Mouse (Mus musculus): ENCODE measurements around the gene Lrsam1. TPM values are rescaled to one million over a fixed set of nuclear protein-coding genes. Genes with fewer than 3 reads are reported as not detected.

Gene Lrsam1
- polyA plus RNA-seq, 1 experiment from 2014 or later: 24.5 TPM

GRCm38 (mm10) chr2:32963981-32964380, 2.6 kb upstream of the Lrsam1 start:
- no peak overlapping the region for H3K4me2 ChIP-seq (ENCODE audit: low read length)
- H3K9me3 ChIP-seq (ENCODE audit: control insufficient read depth, low read length): no peaks in the 10 kb centered on the region
- WGBS: 77% methylated on average over 1 of the region's 1 CpGs
- no peak overlapping the region for H3K27ac ChIP-seq (ENCODE audit: low read depth, low read length)
- H3K9ac ChIP-seq (ENCODE audit: low read depth, low read length): no peak overlapping the region
- H3K4me3 ChIP-seq (ENCODE audit: low read length): no peak overlapping the region
- ATAC-seq: no peak
- peaks cover 7% of the 10 kb centered on the region; the same call in 1 of the 2 replicates for H3K36me3 ChIP-seq (ENCODE audit: control insufficient read depth, insufficient read depth, low read length)
- H3K4me1 ChIP-seq (ENCODE audit: control insufficient read depth, insufficient read depth, low read depth, low read length): peaks cover 34% of the 10 kb centered on the region
- no peaks in the 10 kb centered on the region for H3K27me3 ChIP-seq (replicated peaks; ENCODE audit: control insufficient read depth, insufficient read depth, low read length)

DNA sequence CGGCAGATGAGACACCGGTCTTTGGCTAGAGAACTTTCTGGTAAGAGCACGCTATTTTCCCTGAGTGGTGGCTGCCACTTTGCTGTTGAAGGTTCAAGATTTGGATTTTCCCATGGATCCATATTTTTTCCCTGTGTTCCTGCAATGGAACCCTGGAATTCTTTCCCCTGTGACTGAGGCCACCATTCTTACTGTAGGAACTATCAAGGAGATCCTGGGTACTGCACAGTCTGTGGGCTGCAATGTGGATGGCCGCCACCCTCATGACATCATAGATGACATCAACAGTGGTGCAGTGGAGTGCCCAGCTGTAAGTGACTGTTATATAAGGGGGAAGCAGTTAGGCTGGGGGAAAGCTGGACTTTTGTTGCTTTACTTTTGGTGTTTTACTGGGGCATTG, 2.1 kb upstream of the Lrsam1 start:
- no peaks in the 10 kb centered on the region for H3K9me3 ChIP-seq (ENCODE audit: control insufficient read depth, low read length)
- H3K36me3 ChIP-seq (ENCODE audit: control insufficient read depth, insufficient read depth, low read length): peaks cover 7% of the 10 kb centered on the region; the same call in 1 of the 2 replicates
- peaks cover 34% of the 10 kb centered on the region for H3K4me1 ChIP-seq (ENCODE audit: control insufficient read depth, insufficient read depth, low read depth, low read length)
- 69% methylated on average over 4 of the region's 4 CpGs for WGBS
- no peak for ATAC-seq
- no peak overlapping the region for H3K4me3 ChIP-seq (ENCODE audit: low read length)
- H3K9ac ChIP-seq (ENCODE audit: low read depth, low read length): 0 out of 2 replicates have a peak overlapping the region, but pooled peaks have one; percentile 3
- H3K27ac ChIP-seq (ENCODE audit: low read depth, low read length): no peak overlapping the region
- no peaks in the 10 kb centered on the region for H3K27me3 ChIP-seq (replicated peaks; ENCODE audit: control insufficient read depth, insufficient read depth, low read length)
- 0 out of 2 replicates have a peak overlapping the region, but pooled peaks have one; percentile 3 for H3K4me2 ChIP-seq (ENCODE audit: low read length)

- H3K4me1 ChIP-seq (ENCODE audit: control insufficient read depth, insufficient read depth, low read depth, low read length): peaks cover 27% of the 10 kb centered on the region
- WGBS: 8% methylated on average over 9 of the region's 9 CpGs
- H3K27ac ChIP-seq (ENCODE audit: low read depth, low read length): no peak overlapping the region
- H3K36me3 ChIP-seq (ENCODE audit: control insufficient read depth, insufficient read depth, low read length): peaks cover 7% of the 10 kb centered on the region; the same call in 1 of the 2 replicates
- peak overlapping the region; percentile 88 for H3K9ac ChIP-seq (ENCODE audit: low read depth, low read length)
- no peak for ATAC-seq
- no peaks in the 10 kb centered on the region for H3K9me3 ChIP-seq (ENCODE audit: control insufficient read depth, low read length)
- H3K4me3 ChIP-seq (ENCODE audit: low read length): peak overlapping the region; percentile 76
- no peaks in the 10 kb centered on the region for H3K27me3 ChIP-seq (replicated peaks; ENCODE audit: control insufficient read depth, insufficient read depth, low read length)
- H3K4me2 ChIP-seq (ENCODE audit: low read length): peak overlapping the region; percentile 78
Observed at GRCm38 (mm10) chr2:32962875-32963220, 1.4 kb upstream of the Lrsam1 start.

GRCm38 (mm10) chr2:32962062-32962874, 854 bp upstream of the Lrsam1 start:
- peaks cover 7% of the 10 kb centered on the region; the same call in 1 of the 2 replicates for H3K36me3 ChIP-seq (ENCODE audit: control insufficient read depth, insufficient read depth, low read length)
- H3K4me1 ChIP-seq (ENCODE audit: control insufficient read depth, insufficient read depth, low read depth, low read length): peaks cover 21% of the 10 kb centered on the region
- under 1% methylated on average over 33 of the region's 33 CpGs for WGBS
- peak overlapping the region; percentile 75 for H3K27ac ChIP-seq (ENCODE audit: low read depth, low read length)
- peak overlapping the region; percentile 78 for H3K4me2 ChIP-seq (ENCODE audit: low read length)
- H3K9me3 ChIP-seq (ENCODE audit: control insufficient read depth, low read length): no peaks in the 10 kb centered on the region
- no peaks in the 10 kb centered on the region for H3K27me3 ChIP-seq (replicated peaks; ENCODE audit: control insufficient read depth, insufficient read depth, low read length)
- ATAC-seq: no peak
- H3K4me3 ChIP-seq (ENCODE audit: low read length): peak overlapping the region; percentile 76
- H3K9ac ChIP-seq (ENCODE audit: low read depth, low read length): peak overlapping the region; percentile 88

GRCm38 (mm10) chr2:32960273-32960672, 1.1 kb downstream of the Lrsam1 start:
- no peak overlapping the region for H3K27ac ChIP-seq (ENCODE audit: low read depth, low read length)
- no peak overlapping the region; the same call in 1 of the 2 replicates for H3K9ac ChIP-seq (ENCODE audit: low read depth, low read length)
- no peaks in the 10 kb centered on the region for H3K27me3 ChIP-seq (replicated peaks; ENCODE audit: control insufficient read depth, insufficient read depth, low read length)
- H3K4me2 ChIP-seq (ENCODE audit: low read length): peak overlapping the region; percentile 78
- H3K4me3 ChIP-seq (ENCODE audit: low read length): peak overlapping the region; percentile 76
- peaks cover 12% of the 10 kb centered on the region for H3K36me3 ChIP-seq (ENCODE audit: control insufficient read depth, insufficient read depth, low read length)
- no peak for ATAC-seq
- no peaks in the 10 kb centered on the region for H3K9me3 ChIP-seq (ENCODE audit: control insufficient read depth, low read length)
- peaks cover 14% of the 10 kb centered on the region for H3K4me1 ChIP-seq (ENCODE audit: control insufficient read depth, insufficient read depth, low read depth, low read length)
- WGBS: 96% methylated on average over 4 of the region's 4 CpGs

GRCm38 (mm10) chr2:32957344-32957743, 4.1 kb downstream of the Lrsam1 start:
- Histone ChIP-seq H3K36me3 (ENCODE audit: control insufficient read depth, insufficient read depth, low read length) (peaks cover 21% of the 10 kb centered on the region), H3K4me1 (ENCODE audit: control insufficient read depth, insufficient read depth, low read depth, low read length) (peaks cover 9% of the 10 kb centered on the region), H3K4me3 (ENCODE audit: low read length) (no peak overlapping the region), H3K4me2 (ENCODE audit: low read length) (no peak overlapping the region), H3K27ac (ENCODE audit: low read depth, low read length) (no peak overlapping the region), H3K9me3 (ENCODE audit: control insufficient read depth, low read length) (no peaks in the 10 kb centered on the region), H3K27me3 (replicated peaks; ENCODE audit: control insufficient read depth, insufficient read depth, low read length) (no peaks in the 10 kb centered on the region), H3K9ac (ENCODE audit: low read depth, low read length) (no peak overlapping the region)
- no peak for ATAC-seq
- WGBS: 63% methylated on average over 8 of the region's 8 CpGs

- Histone ChIP-seq H3K27ac (ENCODE audit: low read depth, low read length) (no peak overlapping the region), H3K4me3 (ENCODE audit: low read length) (no peak overlapping the region), H3K27me3 (replicated peaks; ENCODE audit: control insufficient read depth, insufficient read depth, low read length) (no peaks in the 10 kb centered on the region), H3K4me2 (ENCODE audit: low read length) (no peak overlapping the region), H3K36me3 (ENCODE audit: control insufficient read depth, insufficient read depth, low read length) (peaks cover 21% of the 10 kb centered on the region), H3K9ac (ENCODE audit: low read depth, low read length) (no peak overlapping the region), H3K4me1 (ENCODE audit: control insufficient read depth, insufficient read depth, low read depth, low read length) (no peaks in the 10 kb centered on the region), H3K9me3 (ENCODE audit: control insufficient read depth, low read length) (no peaks in the 10 kb centered on the region)
- no peak for ATAC-seq
- WGBS: 88% methylated on average over 2 of the region's 2 CpGs
Observed at GRCm38 (mm10) chr2:32954581-32954980, 6.8 kb downstream of the Lrsam1 start.

DNA sequence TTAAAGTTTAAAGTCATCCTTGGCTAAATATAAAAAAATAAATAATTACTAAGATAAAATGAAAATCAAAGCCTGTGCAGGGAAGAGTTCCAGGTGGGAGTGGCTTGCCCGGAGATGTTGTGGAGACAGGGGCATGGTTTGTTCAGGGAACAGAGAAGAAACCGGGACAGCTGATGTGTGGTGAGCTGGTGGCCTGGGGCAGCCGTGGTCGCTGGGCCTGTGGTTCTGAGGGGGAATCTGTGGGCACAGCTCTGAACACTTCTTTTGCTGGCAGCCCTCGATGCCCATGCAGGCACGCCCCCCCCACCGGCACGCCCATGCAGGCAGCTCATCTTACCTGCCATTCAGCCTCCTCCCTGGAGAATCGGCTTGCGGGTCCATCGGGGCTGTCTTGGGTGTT, 14.0 kb downstream of the Lrsam1 start:
- WGBS: 92% methylated on average over 11 of the region's 11 CpGs
- no peak overlapping the region for H3K9ac ChIP-seq (ENCODE audit: low read depth, low read length)

DNA sequence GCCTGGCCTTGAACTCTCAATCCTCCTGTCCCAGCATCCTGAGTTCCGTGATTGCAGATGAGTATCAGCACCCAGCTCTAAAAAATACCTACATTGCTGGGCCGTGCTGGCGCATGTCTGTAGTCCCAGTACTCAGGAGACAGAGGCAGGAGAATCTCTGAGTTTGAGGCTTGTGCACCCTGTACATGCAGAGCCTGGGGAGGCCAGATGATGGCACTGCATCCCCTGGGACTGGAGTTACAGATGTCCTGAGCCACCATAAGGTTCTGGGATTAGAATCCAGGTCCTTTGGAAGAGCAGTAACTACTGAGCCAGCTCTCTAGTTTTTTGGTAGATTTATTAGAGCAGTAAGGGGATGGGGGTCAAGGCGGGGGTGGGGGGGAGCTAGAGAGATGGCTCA, 20.9 kb downstream of the Lrsam1 start:
- H3K4me1 ChIP-seq (ENCODE audit: control insufficient read depth, insufficient read depth, low read depth, low read length): no peaks in the 10 kb centered on the region
- H3K27ac ChIP-seq (ENCODE audit: low read depth, low read length): no peak overlapping the region
- H3K36me3 ChIP-seq (ENCODE audit: control insufficient read depth, insufficient read depth, low read length): peaks cover 33% of the 10 kb centered on the region
- WGBS: 97% methylated on average over 4 of the region's 4 CpGs
- no peak overlapping the region for H3K4me3 ChIP-seq (ENCODE audit: low read length)
- no peaks in the 10 kb centered on the region for H3K9me3 ChIP-seq (ENCODE audit: control insufficient read depth, low read length)
- ATAC-seq: no peak
- no peak overlapping the region for H3K9ac ChIP-seq (ENCODE audit: low read depth, low read length)
- H3K27me3 ChIP-seq (replicated peaks; ENCODE audit: control insufficient read depth, insufficient read depth, low read length): no peaks in the 10 kb centered on the region
- H3K4me2 ChIP-seq (ENCODE audit: low read length): no peak overlapping the region

More for the DNA sequence above, 14.0 kb downstream of the Lrsam1 start:
- H3K9me3 ChIP-seq (ENCODE audit: control insufficient read depth, low read length): no peaks in the 10 kb centered on the region
- H3K36me3 ChIP-seq (ENCODE audit: control insufficient read depth, insufficient read depth, low read length): peaks cover 29% of the 10 kb centered on the region
- no peak for ATAC-seq
- no peak overlapping the region for H3K27ac ChIP-seq (ENCODE audit: low read depth, low read length)
- H3K4me1 ChIP-seq (ENCODE audit: control insufficient read depth, insufficient read depth, low read depth, low read length): no peaks in the 10 kb centered on the region
- H3K4me2 ChIP-seq (ENCODE audit: low read length): no peak overlapping the region
- H3K27me3 ChIP-seq (replicated peaks; ENCODE audit: control insufficient read depth, insufficient read depth, low read length): no peaks in the 10 kb centered on the region
- no peak overlapping the region for H3K4me3 ChIP-seq (ENCODE audit: low read length)

All from hindbrain, embryonic 16.5 days (tissue).